Mouse (Mus musculus) CD4-positive, CD25-positive, alpha-beta regulatory T cell, adult 4 months (primary cell): Measurements from ENCODE around the gene Apoc3. TPM values are rescaled to one million over a fixed set of nuclear protein-coding genes. Genes with fewer than 3 reads are reported as not detected.

Experiments
- ATAC-seq: one replicate; pipeline ENCODE4 v1.8.0; 2017
- polyA plus RNA-seq, 2 experiments: library from polyadenylated mRNA; unstranded; fragments of 100-300 nt; shearing (Covaris generic); gene quantifications; one replicate each; pipeline ENCODE4 v1.2.1; 2017

Gene Apoc3
- polyA plus RNA-seq, 2 experiments from 2014 or later, result not detected

DNA sequence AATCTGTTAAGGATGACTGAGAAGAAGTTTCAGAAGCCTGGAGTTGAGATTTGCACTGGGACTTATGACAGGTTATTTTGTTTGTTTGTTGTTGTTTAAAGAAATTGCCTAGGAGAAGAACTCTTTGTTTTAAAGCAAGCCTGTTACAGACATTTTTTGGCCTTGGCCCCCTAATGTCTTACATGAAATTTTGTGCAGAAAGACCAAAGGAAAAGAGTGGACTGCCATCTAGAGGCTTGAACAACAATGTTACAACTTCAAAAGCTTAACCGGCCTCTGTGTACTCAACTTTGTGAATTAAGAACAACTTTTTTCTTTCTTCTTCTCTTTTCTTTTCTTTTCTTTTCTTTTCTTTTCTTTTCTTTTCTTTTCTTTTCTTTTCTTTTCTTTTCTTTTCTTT is 43.8 kb downstream of the Apoc3 start:
- peak; percentile 77 for ATAC-seq

DNA sequence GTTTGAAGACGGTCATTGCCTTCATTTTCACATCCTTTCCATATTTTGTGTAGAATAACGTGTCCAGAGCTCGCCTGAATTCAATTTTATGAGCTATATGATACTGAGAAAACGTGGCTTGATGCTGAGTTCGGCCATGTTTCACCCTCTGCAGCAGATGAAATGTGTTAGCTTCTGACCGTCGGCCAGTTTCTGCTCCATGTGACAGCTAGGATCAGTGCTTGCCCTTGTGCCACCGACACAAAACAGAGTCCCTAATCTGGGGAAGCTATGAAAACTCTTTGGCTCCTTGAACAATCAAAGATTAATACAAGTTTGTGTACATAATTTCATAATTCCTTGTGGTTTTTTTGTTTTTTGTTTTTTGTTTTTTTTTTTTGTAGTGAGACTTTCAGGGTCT is 44.2 kb downstream of the Apoc3 start:
- ATAC-seq, result no peak

DNA sequence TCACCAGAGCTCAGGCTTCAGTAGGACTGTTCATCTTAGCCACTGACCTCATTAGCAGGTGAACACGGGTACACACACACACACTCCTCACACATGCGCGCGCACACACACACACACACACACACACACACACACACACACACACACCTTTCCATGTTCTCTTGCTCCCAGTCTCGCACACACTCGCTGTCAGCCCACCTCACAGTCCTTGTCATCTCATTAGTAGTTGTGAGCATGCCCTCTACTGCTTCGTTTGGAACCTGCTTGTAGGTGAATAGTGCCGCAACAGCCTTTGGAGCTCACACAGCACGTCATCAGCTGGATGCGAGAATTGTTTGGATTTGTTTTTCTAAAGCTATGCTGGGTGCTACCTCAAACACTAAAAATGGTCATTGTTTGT is 46.1 kb downstream of the Apoc3 start:
- ATAC-seq, result no peak

DNA sequence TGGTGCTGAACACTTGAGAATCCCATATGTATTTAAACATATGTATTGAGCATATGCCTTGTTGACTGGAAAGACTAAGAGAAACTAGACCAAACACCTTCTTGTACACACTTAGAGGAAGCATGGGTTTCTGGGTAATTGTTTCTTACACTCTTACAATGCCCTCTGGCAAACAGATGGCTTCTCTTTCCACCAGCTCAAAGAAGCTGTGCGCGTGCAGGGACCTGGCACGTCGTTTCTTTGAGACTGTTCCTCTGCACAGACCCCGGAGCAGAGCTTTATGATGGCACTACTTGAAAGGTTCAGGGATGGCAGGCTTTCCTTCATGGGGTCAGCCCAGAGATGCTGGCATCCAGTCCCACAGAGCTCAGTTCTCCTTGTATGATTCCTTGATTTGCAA is 46.5 kb downstream of the Apoc3 start:
- no peak for ATAC-seq

DNA sequence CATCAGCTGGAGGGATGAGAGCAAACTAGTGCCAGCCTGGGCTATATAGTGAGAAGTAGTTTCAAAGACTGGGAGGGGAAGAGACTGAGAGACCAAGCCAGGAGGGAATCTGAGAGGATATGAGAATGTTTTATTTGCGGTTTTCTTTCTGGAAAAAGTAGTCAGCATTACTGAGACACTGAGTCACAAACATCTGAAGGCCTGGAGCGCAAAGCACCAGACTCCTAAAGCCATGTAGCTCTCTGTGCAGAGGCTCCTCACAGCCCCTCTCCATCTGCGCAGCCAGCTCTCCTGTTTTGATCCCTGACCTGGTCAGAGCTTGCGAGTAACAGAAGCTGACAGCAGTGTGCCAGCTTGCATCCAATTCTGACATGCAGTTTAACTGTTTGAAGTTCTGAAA is 47.1 kb downstream of the Apoc3 start:
- no peak for ATAC-seq

DNA sequence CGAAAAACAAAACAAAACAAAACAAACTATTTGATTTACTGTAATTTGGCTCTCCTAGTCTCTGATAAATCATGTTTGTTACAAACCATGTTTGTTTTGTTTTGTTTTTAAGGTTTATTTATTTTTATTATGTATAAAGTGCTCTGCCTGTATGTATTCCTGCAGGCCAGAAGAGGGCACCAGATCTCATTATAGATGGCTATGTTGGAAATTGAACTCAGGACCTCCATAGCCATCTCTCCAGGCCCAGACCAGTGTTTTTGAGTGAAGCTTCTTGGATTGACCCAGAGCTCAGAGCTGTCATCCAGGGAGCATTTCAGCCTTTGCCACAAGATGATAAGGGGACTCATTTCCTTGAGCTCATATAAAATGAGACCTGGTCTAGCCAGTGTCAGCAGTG is 49.0 kb downstream of the Apoc3 start:
- ATAC-seq, result no peak

DNA sequence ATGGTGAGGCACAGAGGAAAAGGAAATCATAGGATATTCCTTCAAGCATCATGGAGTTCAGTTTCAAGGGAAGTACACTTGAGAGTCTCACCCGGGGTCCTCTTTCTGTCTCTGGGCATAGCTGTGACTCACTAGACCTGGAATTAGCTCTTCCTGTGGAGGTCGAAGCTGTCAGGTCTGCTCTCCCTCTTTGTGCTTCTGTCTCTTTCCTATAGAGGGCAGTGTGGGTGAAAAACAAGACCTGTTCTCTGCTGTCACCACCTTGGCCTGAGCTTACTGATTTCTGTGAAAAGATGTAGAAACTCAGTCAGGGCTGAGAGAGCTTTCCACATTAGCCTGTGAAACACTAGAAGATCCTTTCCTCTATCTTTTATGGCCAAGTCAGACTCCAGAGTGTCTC is 50.2 kb downstream of the Apoc3 start:
- ATAC-seq, result peak; percentile 90

DNA sequence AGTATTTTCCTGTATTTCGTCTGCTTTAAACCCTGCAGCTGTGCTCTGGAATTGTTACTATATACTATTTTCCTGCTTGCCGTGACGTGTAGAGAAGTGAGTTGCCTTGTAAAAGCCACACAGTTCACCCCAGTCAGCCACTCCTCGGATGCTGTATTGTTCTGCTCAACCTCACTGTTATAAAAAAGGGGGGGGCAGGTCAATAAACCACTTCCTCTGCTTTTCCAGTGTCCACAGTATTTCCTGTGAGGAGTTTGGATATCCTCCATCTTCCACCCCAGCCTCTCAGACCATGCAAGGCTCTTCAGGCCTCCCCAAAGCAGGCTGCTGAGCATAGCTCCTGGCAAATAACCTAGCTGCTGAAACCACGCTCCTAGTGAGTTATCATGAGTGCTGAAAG is 50.9 kb downstream of the Apoc3 start:
- ATAC-seq, result no peak

Other genes with a start within 250 kb of the Apoc3 start
- gene Pafah1b2, start 222.9 kb downstream of the Apoc3 start, polyA plus RNA-seq, result 10 to 100 TPM; 64.2 to 72.1 TPM
- 10 to 100 TPM; 12.8 to 16.0 TPM for gene Sik3, start 222.8 kb downstream of the Apoc3 start, polyA plus RNA-seq
- gene Apoa1, start 7.1 kb downstream of the Apoc3 start, polyA plus RNA-seq, result not detected
- not detected for gene Apoa4, start 5.1 kb upstream of the Apoc3 start, polyA plus RNA-seq
- gene Apoa5, start 33.0 kb upstream of the Apoc3 start, polyA plus RNA-seq, result not detected
- gene Zpr1, start 37.4 kb upstream of the Apoc3 start, polyA plus RNA-seq, result 10 to 100 TPM; 31.1 to 40.8 TPM
- 10 to 100 TPM; 19.1 to 24.3 TPM for gene Bud13, start 47.4 kb upstream of the Apoc3 start, polyA plus RNA-seq
- gene 4931429L15Rik, start 84.3 kb upstream of the Apoc3 start, polyA plus RNA-seq, result not detected